Mouse (Mus musculus): ENCODE results near the gene Neurod4.

GRCm38 (mm10) chr10:130315846-130316245 is 35.8 kb upstream of the Neurod4 start:
- TF ChIP-seq CTCF (IDR thresholded peaks at IDR 0.05; ENCODE audit: low read depth, low read length) (no peak), POLR2A (IDR thresholded peaks at IDR 0.05; ENCODE audit: extremely low read depth, insufficient read depth, low read length) (no peak)

All from liver, adult 2 months (tissue).